Mouse (Mus musculus) NIH3T3 (cell line): ENCODE results near the gene Poldip2.

Source experiments
- DNase-seq: peaks from one replicate; pipeline ENCODE4 v3.0.0-alpha.2; 2012; ENCODE audit warnings: low read depth

The Poldip2 gene

GRCm38 (mm10) chr11:78544449-78545111 is 32.6 kb downstream of the Poldip2 start:
- DNase-seq, result no peak

- DNase-seq, result no peak
Observed at GRCm38 (mm10) chr11:78545181-78545580, 33.2 kb downstream of the Poldip2 start.

- no peak for DNase-seq
Observed at GRCm38 (mm10) chr11:78547718-78548460, 35.9 kb downstream of the Poldip2 start.

GRCm38 (mm10) chr11:78549491-78549987 is 37.5 kb downstream of the Poldip2 start:
- DNase-seq, result no peak

- DNase-seq, result peak; percentile 98
Observed at GRCm38 (mm10) chr11:78550168-78551058, 38.4 kb downstream of the Poldip2 start, which contains the start of gene Tmem97. Gene Tmem97 (minus strand): TSS chr11:78550777.

GRCm38 (mm10) chr11:78551059-78551398 is 39.0 kb downstream of the Poldip2 start:
- DNase-seq, result no peak

GRCm38 (mm10) chr11:78555623-78556022 is 43.6 kb downstream of the Poldip2 start:
- no peak for DNase-seq

GRCm38 (mm10) chr11:78556070-78556469 is 44.1 kb downstream of the Poldip2 start:
- no peak for DNase-seq

GRCm38 (mm10) chr11:78557241-78557640 is 45.2 kb downstream of the Poldip2 start:
- DNase-seq, result no peak

GRCm38 (mm10) chr11:78560447-78560846 is 48.5 kb downstream of the Poldip2 start:
- peak; percentile 89 for DNase-seq

- DNase-seq, result no peak
Observed at GRCm38 (mm10) chr11:78566775-78567174, 54.8 kb downstream of the Poldip2 start.

- no peak for DNase-seq
Observed at GRCm38 (mm10) chr11:78567614-78568013, 55.6 kb downstream of the Poldip2 start.

- no peak for DNase-seq
Observed at GRCm38 (mm10) chr11:78568827-78569226, 56.8 kb downstream of the Poldip2 start.

GRCm38 (mm10) chr11:78569806-78570205 is 57.8 kb downstream of the Poldip2 start:
- no peak for DNase-seq

- DNase-seq, result no peak
Observed at GRCm38 (mm10) chr11:78571441-78571840, 59.4 kb downstream of the Poldip2 start.

GRCm38 (mm10) chr11:78571854-78572253 is 59.9 kb downstream of the Poldip2 start:
- peak; percentile 59 for DNase-seq
